Mouse (Mus musculus) CD4-positive, CD25-positive, alpha-beta regulatory T cell, adult 2 months (primary cell): ENCODE measurements around the gene Ntsr2.
"Not testable (repeated sequence)": the region's sequence is repeated elsewhere in the genome, so short reads cannot be mapped to it uniquely, and the experiment has no call there.

ENCODE experiments used
- DNase-seq: peaks from one replicate; pipeline ENCODE4 v3.0.0-alpha.2; 2012; ENCODE audit warnings: low read depth, low spot score

The Ntsr2 gene

DNA sequence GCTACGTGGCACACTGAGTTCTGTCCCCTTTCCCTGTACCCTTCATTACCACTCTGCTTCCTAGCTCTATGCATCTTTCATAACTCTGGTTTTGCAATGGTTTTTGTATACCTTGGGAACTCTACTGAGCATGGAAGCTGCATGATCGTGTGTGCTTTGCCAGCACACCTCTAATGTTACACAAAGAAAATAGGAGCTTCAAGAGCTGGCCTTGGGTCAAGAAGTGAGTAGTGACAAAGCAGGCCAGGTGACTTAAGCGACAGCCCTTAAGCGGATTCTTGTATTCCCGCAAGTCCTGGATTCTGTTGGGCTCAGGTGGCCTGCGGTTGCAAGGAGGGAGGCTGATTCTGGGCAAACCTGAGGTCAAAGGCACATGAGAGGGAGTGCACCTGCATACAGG, 4.9 kb upstream of the Ntsr2 start:
- no peak for DNase-seq

DNA sequence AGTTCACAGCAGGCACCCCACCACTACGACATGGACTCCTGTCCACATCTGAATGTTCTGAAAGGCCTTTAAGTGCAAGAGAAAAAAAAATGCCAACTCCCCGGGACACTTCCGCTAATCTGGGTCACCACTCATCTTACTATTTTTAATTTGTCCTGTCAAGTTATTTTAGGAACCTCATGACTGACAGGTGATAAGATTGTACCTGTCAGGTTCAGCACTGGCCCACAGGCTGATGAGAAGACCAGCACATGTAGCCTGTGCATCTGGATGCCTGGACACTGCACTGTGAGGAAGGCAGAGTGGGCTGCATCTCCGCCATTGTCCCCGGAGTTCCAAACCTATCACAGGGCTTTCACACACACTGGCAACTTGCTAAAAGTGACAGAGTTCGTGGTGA, 3.4 kb upstream of the Ntsr2 start:
- DNase-seq = no peak

DNA sequence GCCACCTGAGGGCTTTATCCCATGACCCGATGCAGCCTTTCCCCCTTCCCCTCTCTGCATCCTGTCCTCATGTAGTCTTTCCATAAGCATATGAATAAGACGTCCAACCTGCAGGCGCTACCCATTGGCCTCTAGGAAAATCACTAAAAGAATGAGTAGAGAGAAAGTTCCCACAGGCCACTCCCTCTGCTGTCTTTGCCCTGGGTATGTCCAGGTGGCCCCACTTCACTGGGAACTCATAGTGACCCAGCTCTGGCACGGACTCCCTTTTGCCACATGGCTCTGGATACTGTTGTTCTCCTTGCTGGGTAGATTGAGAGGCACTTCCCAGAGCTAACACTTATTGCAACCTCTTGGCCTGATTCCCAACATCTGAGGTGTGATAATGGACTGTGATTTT, 2.4 kb downstream of the Ntsr2 start:
- DNase-seq = no peak

DNA sequence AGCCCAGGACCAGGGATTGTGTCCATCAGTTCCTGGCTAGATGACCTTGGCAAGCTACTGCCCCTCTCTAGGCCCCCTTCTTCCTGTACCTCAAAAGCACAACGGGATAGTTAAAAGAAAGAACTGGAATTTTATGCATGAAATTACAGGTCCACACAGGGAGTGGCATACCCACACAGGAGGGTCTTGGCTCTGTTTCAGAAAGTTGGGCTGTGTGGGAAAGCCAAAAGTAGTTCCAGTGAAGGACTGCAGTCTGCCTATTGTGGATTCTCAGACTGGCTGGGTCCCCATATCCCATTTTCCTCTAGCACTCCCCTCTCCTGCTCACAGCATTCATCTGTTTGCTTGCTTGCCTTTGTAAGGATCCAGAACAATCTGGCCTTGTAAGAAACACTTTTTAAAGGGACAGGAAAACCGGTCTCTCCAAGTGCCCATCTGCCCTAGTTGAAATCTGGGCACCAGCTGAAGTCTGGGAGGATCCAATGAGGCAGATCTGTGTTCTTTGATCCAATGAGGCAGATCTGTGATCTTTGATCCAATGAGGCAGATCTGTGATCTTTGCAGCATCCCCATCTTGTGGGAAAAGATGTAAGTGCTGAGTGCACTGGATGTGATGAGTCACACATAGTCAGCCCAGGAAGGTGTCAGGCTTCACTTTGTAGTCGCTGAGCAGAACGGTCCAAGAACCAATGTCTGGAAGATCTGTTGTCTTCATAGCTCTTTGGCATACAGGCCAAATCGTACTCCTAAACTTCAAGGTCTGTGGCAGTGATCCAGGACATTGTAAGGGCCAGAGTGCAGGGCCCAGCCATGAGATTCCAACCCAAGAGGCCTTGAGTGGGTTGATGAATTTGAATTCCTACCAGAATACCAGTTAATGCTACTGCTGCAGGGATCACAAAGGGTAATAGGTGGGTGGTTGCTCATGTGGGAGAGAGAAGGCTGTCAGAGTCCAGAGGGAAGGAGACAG, 4.0 kb downstream of the Ntsr2 start:
- DNase-seq = no peak

DNA sequence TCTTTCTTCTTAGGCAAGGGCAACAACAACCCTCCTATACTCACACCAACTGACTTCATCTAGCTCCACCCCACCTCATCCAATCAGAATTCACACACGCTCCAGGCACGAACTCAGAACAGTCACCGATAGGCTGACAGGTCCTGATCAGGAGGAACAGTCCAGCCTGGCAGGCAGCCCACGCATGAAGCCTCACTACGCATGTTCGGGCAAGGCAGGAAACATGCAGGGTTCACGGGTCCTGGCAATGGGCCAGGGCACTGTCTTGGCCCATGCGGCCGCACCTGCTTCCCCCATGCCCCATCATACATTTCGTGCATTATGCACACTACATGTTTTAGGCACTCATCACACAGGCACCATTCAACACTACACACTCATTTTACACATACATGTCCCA, 8.3 kb downstream of the Ntsr2 start:
- no peak for DNase-seq

DNA sequence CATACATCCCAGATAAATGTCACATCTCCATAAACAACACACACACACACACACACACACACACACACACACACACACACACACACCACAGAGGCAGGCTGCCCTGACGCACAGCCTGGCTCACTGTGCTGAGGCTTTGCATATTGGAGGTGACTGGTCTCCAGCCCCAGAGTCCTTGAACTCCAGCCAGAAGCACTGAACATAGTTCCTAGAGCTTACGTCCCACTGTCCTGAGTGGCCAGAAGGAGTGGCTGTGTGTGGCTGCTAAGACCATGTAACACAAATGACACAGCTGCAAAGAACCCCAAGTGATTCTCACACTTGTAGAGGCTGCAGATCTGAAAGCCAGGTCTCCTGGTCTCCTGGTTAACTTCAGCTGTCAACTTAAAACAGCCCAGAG, 8.8 kb downstream of the Ntsr2 start:
- DNase-seq = no peak

DNA sequence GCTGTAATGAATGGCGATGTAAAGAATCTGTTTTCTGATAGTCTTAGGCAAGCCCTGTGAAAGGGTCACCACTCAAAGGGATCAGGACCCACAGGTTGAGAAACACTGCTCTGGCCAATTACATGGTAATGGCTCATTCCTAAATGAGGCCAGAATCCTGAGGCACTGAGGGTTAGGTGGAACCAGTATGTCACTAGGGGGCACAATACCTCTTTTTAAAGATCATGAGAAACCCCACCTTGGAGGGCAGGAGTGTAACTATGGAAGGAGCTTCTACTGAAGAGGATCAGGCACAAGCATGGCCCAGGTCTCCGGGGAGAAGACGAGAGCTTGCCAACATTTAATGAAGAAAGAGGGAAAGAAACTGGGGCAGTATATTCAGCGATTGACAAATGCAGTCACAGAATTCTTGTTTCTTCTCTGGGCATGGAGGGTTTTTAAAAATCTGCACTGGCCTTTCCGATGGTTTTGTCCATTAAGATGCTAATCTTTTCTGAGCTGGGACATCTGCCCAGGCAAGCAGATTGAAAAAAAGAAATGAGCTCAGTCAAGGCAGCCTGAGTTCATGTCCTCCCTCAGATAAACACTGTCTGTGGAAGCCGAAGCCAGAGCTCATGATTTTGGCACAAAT, 9.9 kb downstream of the Ntsr2 start:
- DNase-seq = no peak

DNA sequence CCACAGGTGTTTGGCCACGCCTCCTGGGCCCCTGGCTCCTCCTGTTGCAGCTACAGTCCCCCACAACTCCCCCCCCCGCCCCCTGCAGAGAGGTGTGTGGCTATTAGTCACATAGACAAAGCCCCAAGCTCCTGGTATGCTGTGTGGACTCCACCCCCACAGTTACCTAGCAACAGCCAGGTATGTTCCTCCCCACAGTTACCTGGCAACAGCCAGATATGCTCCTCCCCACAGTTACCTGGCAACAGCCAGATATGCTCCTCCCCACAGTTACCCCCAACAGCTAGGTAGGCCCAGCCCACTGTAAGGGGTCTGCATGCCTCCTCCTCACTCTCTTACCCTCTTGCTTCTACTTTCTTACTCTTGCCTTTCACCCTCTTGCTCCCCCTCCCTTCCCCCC, 11.8 kb downstream of the Ntsr2 start:
- DNase-seq = no peak

DNA sequence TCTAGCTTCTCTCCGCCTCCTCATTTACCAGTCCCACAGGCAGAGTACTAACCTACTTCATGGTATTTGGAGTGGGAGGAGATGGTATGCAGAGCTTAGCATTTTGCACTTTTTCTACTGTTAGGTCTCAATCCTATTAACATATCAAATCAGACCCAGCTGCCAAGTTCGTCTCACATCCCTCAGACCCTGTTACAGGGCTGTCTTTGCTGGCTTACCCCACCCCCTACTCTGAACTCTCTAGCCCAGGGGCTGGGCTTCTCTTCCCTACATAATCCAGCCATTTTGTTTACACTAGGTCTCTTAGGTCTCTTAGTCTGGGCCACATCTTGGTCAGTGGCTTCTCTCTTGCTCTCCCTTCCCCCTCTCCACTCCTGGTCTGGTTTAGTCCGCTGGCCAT, 16.0 kb downstream of the Ntsr2 start:
- DNase-seq = no peak

DNA sequence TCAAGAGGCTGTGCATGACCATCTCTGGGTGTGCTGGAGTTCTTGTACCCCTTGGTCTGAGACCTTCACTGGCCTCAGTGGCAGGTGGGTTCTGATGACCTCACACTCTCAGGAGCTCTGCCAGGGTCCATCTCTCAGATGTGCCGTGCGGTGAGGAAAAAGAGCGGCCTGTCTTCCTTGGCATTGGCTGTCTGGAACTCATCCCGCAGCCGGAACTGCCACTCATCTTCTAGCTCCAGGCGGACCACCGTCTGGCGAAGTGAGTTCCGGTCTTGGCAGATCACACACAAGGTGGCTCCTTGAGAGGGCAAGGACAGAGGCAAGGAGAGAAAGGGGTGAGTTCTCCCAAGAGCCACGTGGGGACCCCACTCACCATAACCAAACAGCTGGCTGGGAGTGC, 19.1 kb downstream of the Ntsr2 start:
- DNase-seq = no peak

DNA sequence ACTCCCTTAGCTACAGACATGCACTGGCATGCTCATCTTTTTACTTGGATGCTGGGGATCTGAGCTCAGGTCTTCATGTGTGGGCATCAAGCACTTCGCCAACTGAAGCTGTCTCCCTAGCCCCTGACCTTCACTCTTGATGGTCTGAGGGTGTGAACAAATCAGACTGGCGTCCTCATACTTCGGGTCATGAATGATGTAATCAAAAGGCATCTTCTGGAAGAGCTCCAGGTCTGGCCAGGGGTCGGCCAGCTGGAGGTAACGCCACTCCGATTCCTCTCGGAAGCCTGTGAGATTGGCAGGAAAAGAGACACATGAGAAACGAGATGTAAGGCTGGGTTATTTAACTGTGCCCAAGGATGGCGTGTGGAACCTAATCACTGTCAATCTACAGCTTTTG, 37.4 kb downstream of the Ntsr2 start:
- no peak for DNase-seq

DNA sequence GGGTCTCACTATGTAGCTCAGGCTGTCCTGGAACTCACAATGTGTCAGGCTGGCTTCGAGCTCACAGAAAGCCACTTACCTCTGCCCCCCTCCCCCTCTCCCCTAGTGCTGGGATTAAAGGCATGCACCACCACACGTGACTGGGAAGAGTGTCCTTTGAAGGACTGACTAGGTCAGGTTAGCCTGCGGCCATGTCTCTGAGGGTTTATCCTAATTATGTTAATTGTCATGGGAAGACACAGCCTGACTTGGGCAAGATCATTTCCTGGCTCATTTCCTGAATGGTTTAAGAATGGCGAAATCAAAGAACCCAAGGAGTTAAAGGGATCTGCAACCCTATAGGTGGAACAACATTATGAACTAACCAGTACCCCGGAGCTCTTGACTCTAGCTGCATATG, 41.6 kb downstream of the Ntsr2 start:
- DNase-seq = no peak

DNA sequence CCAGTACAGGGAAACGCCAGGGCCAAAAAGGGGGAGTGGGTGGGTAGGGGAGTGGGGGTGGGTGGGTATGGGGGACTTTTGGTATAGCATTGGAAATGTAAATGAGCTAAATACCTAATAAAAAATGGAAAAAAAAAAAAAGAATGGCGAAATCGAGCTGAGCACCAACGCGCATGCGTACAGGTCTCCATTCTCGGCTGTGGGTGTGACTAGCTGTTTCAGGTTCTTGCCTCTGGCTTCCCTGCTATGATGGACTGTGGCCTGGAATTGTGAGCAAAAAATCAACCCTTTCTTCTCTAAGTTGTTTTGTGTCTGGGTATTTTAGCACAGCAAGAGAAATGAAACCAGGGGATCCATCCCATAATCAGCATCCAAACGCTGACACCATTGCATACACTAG, 42.1 kb downstream of the Ntsr2 start:
- DNase-seq = not testable (repeated sequence)

DNA sequence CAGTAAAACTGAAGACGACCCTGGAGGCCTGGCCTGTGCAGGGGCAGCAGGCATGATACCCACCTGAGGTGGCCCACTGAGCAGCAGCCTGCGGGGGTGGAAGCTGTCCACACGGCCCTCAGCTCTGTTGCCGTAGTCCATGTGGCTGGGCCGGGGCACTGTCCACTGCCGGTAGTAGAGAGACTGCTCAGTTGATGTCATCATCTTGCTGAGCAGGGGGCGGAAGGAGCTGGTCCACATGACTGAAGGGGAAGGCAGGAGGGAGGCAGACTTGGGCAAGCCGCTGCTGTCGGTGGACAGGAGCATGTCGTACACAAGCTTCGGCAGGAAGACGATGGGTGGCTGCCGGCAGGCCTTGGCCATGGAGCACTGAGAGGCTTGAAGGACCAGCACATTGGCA, 43.0 kb downstream of the Ntsr2 start:
- no peak for DNase-seq

DNA sequence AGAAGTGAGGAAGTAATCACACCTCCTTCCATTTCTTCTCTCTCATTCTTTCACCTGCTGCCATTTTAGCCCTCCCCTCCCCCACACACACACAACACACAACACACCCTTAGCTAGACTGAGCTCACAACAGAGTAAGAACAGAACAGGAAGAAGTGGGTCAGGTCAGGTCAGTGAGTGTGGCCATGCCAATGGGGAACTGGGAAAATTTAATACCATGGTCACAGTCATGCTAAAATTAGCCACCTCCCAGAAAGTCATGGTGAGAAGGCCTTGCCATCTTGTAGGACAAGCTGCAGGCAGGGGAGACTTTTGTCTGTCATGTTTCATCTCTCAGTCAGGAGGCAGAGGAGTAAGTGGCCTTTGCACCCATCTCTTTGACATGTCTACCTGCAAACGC, 45.5 kb downstream of the Ntsr2 start:
- no peak for DNase-seq
